Mouse (Mus musculus) kidney, adult 2 months (tissue): Measurements from ENCODE around the gene Lca5l. TPM values are rescaled to one million over a fixed set of nuclear protein-coding genes. Genes with fewer than 3 reads are reported as not detected.

ENCODE experiments used
- DNase-seq: peaks from one replicate; pipeline ENCODE4 v3.0.0; 2021
- H3K27ac ChIP-seq: fragments of 200-500 bp; 2 replicates; pipeline ENCODE4 v1.5.1; 2012; ENCODE audit warnings: low read depth, low read length, control low read depth, inconsistent platforms; ENCODE audit not compliant: insufficient read depth
- H3K27me3 ChIP-seq: fragments of 200-500 bp; replicated peaks from 2 replicates; pipeline ENCODE4 v1.6.1; 2012; ENCODE audit warnings: mild to moderate bottlenecking, moderate library complexity, low read length, inconsistent platforms; ENCODE audit not compliant: control insufficient read depth, insufficient read depth
- H3K36me3 ChIP-seq: fragments of 200-500 bp; 2 replicates; pipeline ENCODE4 v1.6.1; 2012; ENCODE audit warnings: mild to moderate bottlenecking, moderate library complexity, low read length, inconsistent platforms; ENCODE audit not compliant: control insufficient read depth, insufficient read depth
- H3K4me1 ChIP-seq: fragments of 200-500 bp; 2 replicates; pipeline ENCODE4 v1.6.1; 2011; ENCODE audit warnings: low read length; ENCODE audit not compliant: control insufficient read depth, insufficient read depth
- H3K4me3 ChIP-seq: fragments of 200-500 bp; 2 replicates; pipeline ENCODE4 v1.5.1; 2011; ENCODE audit warnings: mild to moderate bottlenecking, low read depth, low read length, control low read depth; ENCODE audit not compliant: insufficient read depth
- CTCF ChIP-seq: fragments of 200-500 bp; conservative IDR thresholded peaks from 2 replicates; pipeline ENCODE4 v1.5.1; 2011; ENCODE audit warnings: low read depth, mild to moderate bottlenecking, control low read depth, low read length, moderate library complexity, mixed read lengths; ENCODE audit not compliant: insufficient read depth, insufficient read length
- POLR2A ChIP-seq: fragments of 200-500 bp; IDR thresholded peaks from one replicate; pipeline ENCODE4 v1.6.1; 2011; ENCODE audit warnings: low read depth, low read length, control low read depth
- WGBS: fragments of 180-500 bp; shearing (Covaris S2); methylation state at CpG from one replicate; pipeline ENCODE4 v1.1.7; 2018; 5-methylcytosine and 5-hydroxymethylcytosine counted together
- polyA plus RNA-seq: library from polyadenylated mRNA; depleted of rRNA; stranded (reverse); fragments of >200 nt; gene quantifications from 2 replicates; pipeline ENCODE4 v1.2.3, GENCODE M21; 2012

Lca5l gene
- polyA plus RNA-seq, 1 experiment, result 0.47 TPM

GRCm38 (mm10) chr16:96228438-96228837 lies 36.4 kb upstream of the Lca5l start:
- H3K4me3 ChIP-seq, result no peak overlapping the region
- DNase-seq, result no peak
- H3K27me3 ChIP-seq, result no peaks in the 10 kb centered on the region
- no peaks in the 10 kb centered on the region for H3K4me1 ChIP-seq
- 58% methylated on average over 13 of the region's 13 CpGs for WGBS
- no peak overlapping the region for H3K27ac ChIP-seq
- TF ChIP-seq CTCF, result no peak
- no peak for TF ChIP-seq POLR2A
- H3K36me3 ChIP-seq, result no peaks in the 10 kb centered on the region

GRCm38 (mm10) chr16:96222452-96222851 lies 30.4 kb upstream of the Lca5l start:
- Histone ChIP-seq H3K4me1 (no peaks in the 10 kb centered on the region), H3K36me3 (no peaks in the 10 kb centered on the region), H3K27ac (no peak overlapping the region), H3K4me3 (no peak overlapping the region), H3K27me3 (no peaks in the 10 kb centered on the region)
- WGBS, result 76% methylated on average over 1 of the region's 1 CpGs
- DNase-seq, result no peak
- TF ChIP-seq CTCF (no peak), POLR2A (no peak)

GRCm38 (mm10) chr16:96221959-96222358 lies 29.9 kb upstream of the Lca5l start:
- no peaks in the 10 kb centered on the region for H3K36me3 ChIP-seq
- H3K4me3 ChIP-seq, result no peak overlapping the region
- no peaks in the 10 kb centered on the region for H3K27me3 ChIP-seq
- H3K4me1 ChIP-seq, result no peaks in the 10 kb centered on the region
- DNase-seq, result no peak
- WGBS, result 86% methylated on average over 3 of the region's 3 CpGs
- TF ChIP-seq POLR2A (no peak), CTCF (no peak)
- no peak overlapping the region for H3K27ac ChIP-seq

GRCm38 (mm10) chr16:96221491-96221890 lies 29.4 kb upstream of the Lca5l start:
- Histone ChIP-seq H3K36me3 (no peaks in the 10 kb centered on the region), H3K27ac (no peak overlapping the region), H3K4me3 (no peak overlapping the region), H3K27me3 (no peaks in the 10 kb centered on the region), H3K4me1 (no peaks in the 10 kb centered on the region)
- no peak for DNase-seq
- 59% methylated on average over 5 of the region's 5 CpGs for WGBS
- TF ChIP-seq POLR2A (no peak), CTCF (no peak)

GRCm38 (mm10) chr16:96213027-96213426 lies 21.0 kb upstream of the Lca5l start:
- DNase-seq, result no peak
- Histone ChIP-seq H3K27me3 (no peaks in the 10 kb centered on the region), H3K4me3 (no peak overlapping the region), H3K4me1 (no peaks in the 10 kb centered on the region), H3K27ac (no peak overlapping the region), H3K36me3 (no peaks in the 10 kb centered on the region)
- 94% methylated on average over 4 of the region's 4 CpGs for WGBS
- TF ChIP-seq POLR2A (no peak), CTCF (no peak)

- TF ChIP-seq POLR2A, result no peak
- no peak for TF ChIP-seq CTCF
- H3K27ac ChIP-seq, result no peak overlapping the region
- DNase-seq, result no peak
- no peaks in the 10 kb centered on the region for H3K27me3 ChIP-seq
- no peak overlapping the region for H3K4me3 ChIP-seq
- WGBS, result 75% methylated on average over 7 of the region's 7 CpGs
- H3K36me3 ChIP-seq, result no peaks in the 10 kb centered on the region
- H3K4me1 ChIP-seq, result no peaks in the 10 kb centered on the region
Measured at GRCm38 (mm10) chr16:96210856-96211255, 18.8 kb upstream of the Lca5l start.

- no peaks in the 10 kb centered on the region for H3K27me3 ChIP-seq
- H3K27ac ChIP-seq, result no peak overlapping the region
- H3K4me3 ChIP-seq, result no peak overlapping the region
- 91% methylated on average over 10 of the region's 10 CpGs for WGBS
- H3K36me3 ChIP-seq, result no peaks in the 10 kb centered on the region
- no peaks in the 10 kb centered on the region for H3K4me1 ChIP-seq
- DNase-seq, result no peak
- TF ChIP-seq POLR2A, result no peak
- no peak for TF ChIP-seq CTCF
Measured at GRCm38 (mm10) chr16:96209789-96210188, 17.7 kb upstream of the Lca5l start.
